Mouse (Mus musculus): ENCODE data around the gene Foxp2.

GRCm38 (mm10) chr6:15242176-15242942 is 341.2 kb downstream of the Foxp2 start:
- TF ChIP-seq POLR2A (IDR thresholded peaks at IDR 0.05; ENCODE audit: borderline replicate concordance, low read depth, low read length) (no peak), CTCF (IDR thresholded peaks at IDR 0.05; ENCODE audit: low read depth, low read length) (no peak)
